Mouse (Mus musculus): Measurements from ENCODE around the gene Zfp385c.

Gene Zfp385c

GRCm38 (mm10) chr11:100687265-100687664 is 5.0 kb downstream of the Zfp385c start:
- no peak for DNase-seq

DNA sequence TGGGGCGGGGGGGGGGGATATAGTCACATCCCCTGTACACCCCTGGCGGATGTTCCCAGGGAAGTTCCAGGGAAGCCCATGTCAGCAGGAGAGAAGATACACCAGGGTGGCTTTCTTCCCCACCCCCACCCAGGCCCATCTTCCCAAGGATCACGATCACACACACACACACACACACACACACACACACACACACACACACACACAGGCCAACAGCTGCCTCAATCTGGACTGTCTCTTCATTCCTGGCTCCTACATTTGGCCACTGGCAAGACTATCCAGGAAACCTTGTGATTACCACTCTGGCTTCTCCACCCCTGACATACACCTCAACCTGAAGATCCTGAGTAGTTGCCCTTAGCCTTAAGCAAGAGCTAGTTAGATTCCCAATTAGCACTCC is 6.9 kb downstream of the Zfp385c start:
- DNase-seq, result no peak

DNA sequence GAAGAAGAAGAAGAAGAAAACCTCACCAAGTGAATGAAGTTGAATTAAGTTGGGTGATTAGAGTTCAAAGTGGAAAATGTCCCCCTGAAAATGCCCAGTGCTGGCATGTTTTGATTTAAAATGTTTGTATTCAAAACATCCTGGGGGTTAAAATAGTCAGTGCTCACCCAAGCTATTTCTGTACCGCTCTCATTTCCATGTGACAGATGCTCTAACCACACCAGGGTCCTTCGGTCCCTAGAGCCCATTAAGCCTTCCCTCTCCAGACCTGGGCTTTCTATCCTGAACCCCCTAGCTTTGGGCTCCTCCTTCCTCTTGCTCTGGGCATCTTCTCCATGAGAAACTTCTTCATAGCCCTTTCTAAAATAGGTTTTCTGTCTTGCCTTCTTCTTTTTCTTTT is 8.2 kb downstream of the Zfp385c start:
- no peak for DNase-seq

DNA sequence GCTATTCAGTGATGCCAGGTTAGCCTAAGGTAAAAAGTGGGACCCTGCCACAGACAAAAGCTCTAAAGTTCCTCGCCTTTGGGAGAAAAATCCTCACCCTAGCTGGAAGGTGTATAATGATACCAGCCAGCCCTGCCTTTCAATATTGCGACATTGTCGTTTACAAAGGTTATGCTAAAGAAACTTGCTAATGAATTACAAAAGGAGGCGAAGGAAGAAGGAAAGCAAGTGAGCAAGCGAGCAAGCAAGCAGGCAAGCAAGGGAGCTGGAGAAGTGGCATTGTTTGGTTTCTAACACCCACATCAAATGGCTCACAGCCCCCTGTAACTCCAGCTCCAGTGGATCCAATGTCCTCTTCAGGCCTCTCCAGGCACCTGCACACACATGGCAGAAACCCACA is 9.7 kb downstream of the Zfp385c start:
- DNase-seq, result no peak

DNA sequence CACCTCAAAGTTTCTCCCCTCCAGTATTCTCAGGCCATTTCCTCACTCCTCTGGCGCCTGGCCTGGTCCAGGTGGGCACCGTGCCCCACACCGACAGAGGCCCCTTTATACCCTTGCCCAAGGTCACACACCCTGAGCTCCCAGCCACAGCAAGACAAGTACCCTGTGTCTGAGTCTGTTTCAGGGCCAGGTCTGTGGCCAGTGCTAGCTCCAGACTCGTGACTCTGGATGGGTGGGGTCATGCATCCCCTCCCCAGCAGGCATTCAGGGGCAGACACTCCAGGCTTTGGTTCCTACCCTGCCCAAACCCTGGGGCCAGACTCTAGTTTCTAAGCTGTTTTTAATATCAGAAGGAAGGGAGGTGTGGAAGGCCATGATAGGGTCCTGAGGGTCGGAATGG is 10.4 kb downstream of the Zfp385c start:
- no peak for DNase-seq

GRCm38 (mm10) chr11:100677810-100678209 is 14.4 kb downstream of the Zfp385c start:
- no peak for DNase-seq

DNA sequence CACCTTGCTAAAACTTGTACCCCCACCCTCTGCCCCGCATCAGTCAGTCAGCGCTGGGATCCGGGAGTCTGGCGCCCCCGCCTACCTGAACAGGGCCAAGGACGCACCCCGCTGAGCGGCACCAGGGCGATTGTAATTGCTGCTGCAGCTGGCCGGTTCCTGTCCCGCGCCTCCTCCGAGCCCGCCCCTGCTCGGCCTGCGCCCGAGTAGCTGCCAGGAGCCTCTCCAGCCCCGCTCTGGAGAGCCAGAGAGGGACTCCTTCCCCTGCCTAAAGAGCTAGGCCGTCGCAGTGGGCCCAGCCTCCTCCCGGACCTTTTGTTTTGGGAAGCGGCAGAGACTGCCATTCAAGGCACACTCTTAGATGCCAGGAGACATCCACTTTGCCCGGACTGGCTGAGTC is 19.1 kb downstream of the Zfp385c start:
- no peak for DNase-seq

DNA sequence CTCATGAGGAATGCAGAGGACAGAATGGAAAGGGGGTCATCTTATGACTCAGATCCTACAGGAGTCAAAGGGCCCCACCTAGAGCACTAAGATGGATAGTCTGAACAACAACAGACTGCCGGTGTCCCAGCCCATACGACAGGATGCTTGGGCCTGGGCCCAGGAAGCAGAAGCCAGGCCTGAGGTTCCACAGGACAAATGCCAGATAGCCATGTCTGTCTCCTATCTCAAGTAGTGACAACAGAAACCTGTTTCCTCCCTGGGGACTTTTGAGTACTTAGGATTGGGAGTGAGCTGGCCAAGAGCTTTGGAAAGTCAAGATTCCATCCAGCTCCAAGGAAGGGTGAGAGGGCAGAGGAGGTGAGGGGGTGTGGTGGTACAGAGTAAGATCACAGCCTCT is 20.3 kb downstream of the Zfp385c start:
- no peak for DNase-seq

- DNase-seq, result no peak
Measured at GRCm38 (mm10) chr11:100671049-100671448, 21.2 kb downstream of the Zfp385c start.

DNA sequence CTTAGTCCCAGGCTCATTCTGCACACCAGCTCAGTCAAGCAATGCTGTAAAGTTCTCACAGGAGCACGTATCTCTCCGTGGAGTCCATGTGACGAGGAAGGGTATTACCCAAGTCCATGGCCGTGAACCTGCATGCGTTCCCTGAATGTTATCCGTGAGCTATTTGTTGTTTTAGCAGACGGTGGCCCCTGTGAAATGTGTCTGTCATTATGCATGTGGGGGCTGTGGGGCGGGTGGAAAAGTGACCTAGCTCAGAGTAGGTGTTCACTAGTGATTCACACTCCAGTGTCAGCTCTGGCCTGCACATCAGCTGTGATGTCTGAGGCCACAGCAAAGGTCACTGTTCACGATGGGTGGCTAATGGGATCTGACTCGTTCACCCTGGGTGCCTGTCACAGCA is 32.4 kb downstream of the Zfp385c start:
- no peak for DNase-seq

- no peak for DNase-seq
Measured at GRCm38 (mm10) chr11:100656458-100656857, 35.8 kb downstream of the Zfp385c start.

DNA sequence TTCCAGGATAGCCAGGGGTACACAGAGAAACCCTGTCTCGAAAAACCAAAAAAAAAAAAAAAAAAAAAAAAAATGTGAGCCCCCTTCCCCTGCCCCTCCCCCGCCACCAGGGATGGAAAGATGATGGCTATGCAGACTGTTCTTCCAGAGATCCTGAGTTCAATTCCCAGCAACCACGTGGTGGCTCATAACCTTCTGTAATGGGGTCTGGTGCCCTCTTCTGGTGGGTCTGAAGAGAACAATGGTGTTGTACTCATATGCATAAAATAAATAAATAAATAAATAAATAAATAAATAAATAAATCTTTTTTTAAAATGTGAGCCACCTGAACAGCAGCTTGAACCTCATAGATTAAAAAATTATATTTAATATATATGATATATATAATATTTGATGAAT is 36.7 kb downstream of the Zfp385c start:
- DNase-seq, result peak in 1 of 2 experiments; percentile 32

DNA sequence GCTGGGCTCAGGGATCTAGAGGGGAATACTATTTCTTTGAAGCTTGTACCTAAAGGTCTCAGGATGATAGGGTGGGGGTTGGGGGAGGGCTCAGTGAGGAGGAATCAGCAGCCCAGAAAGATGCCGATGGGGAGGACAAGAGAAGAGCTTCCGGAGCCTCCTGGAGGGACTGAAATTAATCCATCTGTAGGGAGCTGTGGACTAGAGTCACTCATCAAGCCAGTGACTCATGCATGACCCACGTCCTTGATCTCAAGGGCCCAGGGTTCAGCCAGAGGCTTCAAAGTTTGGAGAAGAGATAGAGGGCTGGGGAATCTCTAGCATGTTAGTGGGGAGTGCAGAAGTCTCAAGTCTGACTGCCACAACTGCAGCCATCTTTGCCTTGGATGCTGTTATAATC is 40.5 kb downstream of the Zfp385c start:
- no peak for DNase-seq

- no peak for DNase-seq
Measured at GRCm38 (mm10) chr11:100651205-100651604, 41.0 kb downstream of the Zfp385c start.

DNA sequence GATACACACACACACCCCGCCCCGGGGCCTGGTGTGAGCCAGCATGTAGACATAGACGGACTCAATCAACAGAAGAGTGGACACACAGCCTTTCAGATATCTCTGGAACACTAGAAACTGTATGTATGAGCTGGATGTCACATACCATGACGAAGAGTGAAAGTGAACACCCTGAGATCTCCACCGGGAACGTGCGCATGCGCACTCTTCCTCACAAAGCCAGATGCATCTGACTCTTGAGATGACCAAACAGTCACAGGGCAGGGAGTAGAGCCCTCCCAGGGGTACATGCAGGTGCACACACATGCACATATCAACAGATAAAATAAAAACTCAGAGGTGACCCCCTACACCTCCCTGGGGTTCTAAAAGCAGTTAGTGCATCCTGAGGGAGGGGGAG is 43.9 kb downstream of the Zfp385c start:
- no peak for DNase-seq

DNA sequence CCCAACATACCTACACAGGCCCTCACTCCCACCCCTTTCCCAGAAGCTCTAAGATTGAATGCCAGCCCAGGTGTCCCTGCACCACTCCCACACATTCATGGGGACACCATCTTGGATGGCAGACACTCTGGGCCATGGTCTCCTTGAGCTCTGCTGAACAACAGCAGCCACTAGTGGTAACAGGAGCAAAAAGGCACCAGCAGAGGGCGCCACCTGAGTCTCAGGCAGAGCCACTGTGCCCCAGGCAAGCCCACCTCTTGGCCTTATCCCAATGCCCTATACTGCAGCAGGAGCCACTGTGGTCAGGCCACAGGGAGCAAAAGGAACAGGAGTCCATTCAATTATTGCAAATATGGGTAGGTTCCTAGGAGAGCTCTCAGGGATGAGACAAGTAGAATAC is 46.0 kb downstream of the Zfp385c start:
- peak; percentile 63 to 66 for DNase-seq

- DNase-seq, result no peak
Measured at GRCm38 (mm10) chr11:100643612-100644575, 48.4 kb downstream of the Zfp385c start.

GRCm38 (mm10) chr11:100640159-100640906 is 51.9 kb downstream of the Zfp385c start:
- peak; percentile 34 to 43 for DNase-seq

DNA sequence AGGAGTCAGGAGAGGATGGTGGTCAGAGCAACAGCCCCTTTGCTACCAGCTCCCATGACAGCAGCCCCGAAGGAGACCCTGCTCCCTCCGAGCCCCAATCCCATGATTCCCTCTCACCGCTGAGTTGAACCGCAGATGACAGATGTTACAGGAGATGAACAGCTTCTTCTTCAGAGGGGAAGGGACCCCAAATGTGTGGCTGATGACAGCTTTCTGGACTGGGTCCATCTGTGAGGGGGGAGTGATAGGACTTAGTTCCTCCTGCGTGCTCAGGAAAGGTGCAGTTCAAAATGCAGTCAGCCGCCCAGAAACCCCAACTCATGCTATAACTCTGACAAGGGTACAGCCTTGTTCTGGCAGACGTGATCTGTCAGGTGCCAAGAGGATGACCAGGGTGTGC is 57.7 kb downstream of the Zfp385c start:
- DNase-seq, result no peak

DNA sequence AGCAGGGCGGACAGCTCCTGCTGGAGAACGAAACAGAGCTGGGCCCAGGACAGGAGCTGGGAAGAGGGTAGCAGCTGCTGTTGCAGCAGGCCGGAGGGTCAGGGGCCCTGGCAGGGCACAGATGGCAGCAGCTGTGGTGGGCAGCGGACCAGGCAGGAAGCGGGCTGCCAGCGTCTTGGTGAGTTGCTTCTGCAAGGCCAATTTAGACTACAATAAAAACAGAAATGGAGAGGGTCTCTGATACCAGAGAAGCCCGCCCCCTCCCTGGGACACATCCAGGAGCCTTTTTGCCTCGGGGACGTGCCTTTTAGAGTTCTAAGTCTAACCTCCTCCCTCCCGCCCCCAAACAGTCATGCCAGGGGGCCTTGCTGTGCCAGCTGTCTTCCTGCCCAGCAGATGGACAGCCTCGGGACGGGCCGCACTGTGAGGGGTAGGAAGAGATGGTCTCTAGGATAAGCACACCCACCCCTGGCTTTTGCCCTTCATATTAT is 63.3 kb downstream of the Zfp385c start:
- DNase-seq, result no peak

DNA sequence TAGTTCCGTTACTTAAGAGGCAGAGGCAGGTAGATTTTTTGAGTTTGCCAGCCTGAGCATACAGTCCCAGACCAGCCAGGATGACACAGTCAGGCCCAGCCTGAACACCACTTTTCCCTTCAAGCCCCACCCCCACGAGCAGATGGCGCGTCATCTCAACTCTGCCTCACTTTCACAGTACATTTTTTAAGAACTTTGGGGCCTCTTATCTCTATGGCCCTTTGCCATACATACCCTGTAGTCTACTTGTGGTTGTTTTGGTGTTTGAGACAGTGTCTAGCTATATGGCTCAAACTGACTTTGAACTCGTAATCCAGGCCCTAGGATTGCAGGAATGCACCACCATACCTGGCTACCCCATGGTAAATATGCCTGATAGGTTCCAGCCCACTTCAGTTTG is 64.2 kb downstream of the Zfp385c start:
- DNase-seq, result no peak

- DNase-seq, result peak; percentile 88 to 91
Measured at GRCm38 (mm10) chr11:100626701-100627195, 65.5 kb downstream of the Zfp385c start.
